Mouse (Mus musculus): ENCODE measurements around the gene Fermt2. TPM values are rescaled to one million over a fixed set of nuclear protein-coding genes. Genes with fewer than 3 reads are reported as not detected.

Fermt2 gene
- 94.3 and 95.9 TPM in 2 replicates for polyA plus RNA-seq (2011; ENCODE audit: insufficient read depth, insufficient read length, low read depth, missing spikeins)

DNA sequence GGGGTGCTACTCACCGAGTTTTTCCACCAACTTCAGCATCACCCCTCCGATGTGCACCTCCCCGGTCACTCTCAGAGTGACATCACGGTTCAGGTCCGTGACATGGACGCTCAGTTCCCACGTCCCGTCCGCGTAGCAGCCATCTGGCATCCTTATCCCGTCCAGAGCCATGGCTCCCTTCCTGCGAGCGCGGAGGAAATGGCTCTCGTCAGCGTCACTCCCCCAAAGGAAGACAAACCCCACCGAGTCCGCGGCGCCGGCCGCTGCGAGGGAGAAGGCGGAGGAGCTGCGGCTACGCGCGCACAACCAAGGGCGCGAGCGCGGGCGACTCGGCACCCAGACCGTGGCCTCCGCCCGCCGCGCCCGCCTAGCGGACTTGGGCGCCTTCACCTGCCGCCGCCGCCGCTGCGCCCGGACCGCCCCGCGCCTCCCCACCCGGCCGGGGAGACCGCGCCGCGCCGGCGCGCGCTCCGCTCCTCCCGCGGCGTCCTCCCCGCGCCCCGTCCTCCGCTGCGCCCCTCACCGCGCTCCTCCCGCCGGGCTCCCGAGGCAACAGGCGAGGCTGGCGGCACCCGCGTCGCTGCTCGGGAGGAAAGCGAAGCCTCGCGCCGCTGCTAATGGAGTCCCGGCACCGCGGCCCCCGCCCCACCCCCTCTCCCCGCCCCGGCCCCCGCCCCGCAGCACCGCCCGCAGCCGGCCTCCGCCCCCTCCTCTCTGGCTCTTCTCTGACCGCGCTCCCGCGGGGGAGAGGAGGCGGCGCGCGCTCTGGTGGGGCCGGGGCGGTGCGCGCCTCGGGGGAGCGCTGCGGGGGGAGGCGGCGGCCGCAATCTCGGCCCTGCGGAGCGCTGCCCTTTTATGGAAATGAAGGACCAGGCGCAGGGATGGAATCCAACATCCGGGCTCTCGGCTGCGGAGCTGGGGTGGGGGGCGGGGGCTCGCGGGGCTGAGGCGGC is at the start of gene Fermt2:
TSS of gene Fermt2 (minus strand) at position 708 of the 953 bp plus-strand sequence.
- H3K27me3 ChIP-seq (ENCODE audit: control insufficient read depth, insufficient read depth, low read length, poor library complexity, severe bottlenecking) = no peaks in the 10 kb centered on the region
- peak within 1 kb of the TSS; percentile 100 for H3K4me3 ChIP-seq (ENCODE audit: low read depth, low read length)
- H3K27ac ChIP-seq (ENCODE audit: insufficient read depth, low read length) = 0 out of 2 replicates have a peak within 1 kb of the TSS, but pooled peaks have one; percentile 6
- H3K4me1 ChIP-seq (ENCODE audit: control insufficient read depth, insufficient read depth, low read length) = no peaks in the 10 kb centered on the region
- H3K9me3 ChIP-seq (replicated peaks; ENCODE audit: control insufficient read depth, insufficient read depth, low read length, poor library complexity, severe bottlenecking) = no peaks in the 10 kb centered on the region
- H3K36me3 ChIP-seq (ENCODE audit: control insufficient read depth, insufficient read depth, low read length, poor library complexity, severe bottlenecking) = peaks cover 4% of the 10 kb centered on the region; the same call in 1 of the 2 replicates
- H3K9ac ChIP-seq (ENCODE audit: low read depth, poor library complexity, severe bottlenecking) = peak within 1 kb of the TSS; percentile 90
- TF ChIP-seq EP300 (IDR thresholded peaks at IDR 0.05; ENCODE audit: insufficient read depth, low read depth, low read length) (no peak), CTCF (IDR thresholded peaks at IDR 0.05; ENCODE audit: low read depth, low read length) (no peak), POLR2A (IDR thresholded peaks at IDR 0.05; ENCODE audit: insufficient read depth, low read length) (no peak)

DNA sequence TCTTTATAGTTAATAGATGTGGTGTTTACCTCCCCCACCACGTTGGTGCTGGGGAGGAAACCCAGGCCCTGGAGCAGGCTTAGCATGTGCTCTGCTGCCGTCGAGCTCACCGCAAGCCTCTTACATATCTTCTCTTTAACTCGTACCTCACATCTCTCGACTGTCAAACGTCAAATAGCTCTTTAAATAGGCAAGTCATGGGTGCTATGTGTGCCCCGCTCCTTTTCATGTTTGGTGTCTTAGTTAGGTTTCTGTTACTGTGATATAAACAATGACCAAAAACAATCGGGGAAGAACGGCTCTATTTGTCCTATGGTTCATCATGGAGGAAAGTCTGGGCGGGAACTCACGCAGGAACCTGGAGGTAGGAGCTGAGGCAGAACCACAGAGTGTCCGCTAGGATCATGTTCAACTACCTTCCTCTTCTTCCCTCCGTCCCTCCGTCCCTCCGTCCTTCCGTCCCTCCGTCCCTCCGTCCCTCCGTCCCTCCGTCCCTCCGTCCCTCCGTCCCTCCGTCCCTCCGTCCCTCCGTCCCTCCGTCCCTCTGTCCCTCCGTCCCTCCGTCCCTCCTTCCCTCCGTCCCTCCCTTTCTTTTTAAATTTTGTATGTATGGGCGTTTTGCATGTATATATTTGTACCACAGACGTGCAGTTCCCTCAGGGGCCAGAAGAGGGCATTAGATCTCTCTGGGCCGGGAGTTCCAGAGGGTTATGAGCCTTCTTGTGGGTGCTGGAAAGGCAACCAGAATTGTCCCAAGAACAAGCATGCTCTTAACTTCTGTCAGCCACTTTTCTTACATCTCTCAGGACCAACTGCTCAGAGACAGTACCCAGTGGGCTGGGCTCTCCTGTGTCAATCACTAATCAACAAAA is 36.4 kb upstream of the Fermt2 start:
- Histone ChIP-seq H3K9me3 (replicated peaks; ENCODE audit: control insufficient read depth, insufficient read depth, low read length, poor library complexity, severe bottlenecking) (no peaks in the 10 kb centered on the region), H3K27me3 (ENCODE audit: control insufficient read depth, insufficient read depth, low read length, poor library complexity, severe bottlenecking) (no peaks in the 10 kb centered on the region), H3K4me3 (ENCODE audit: low read depth, low read length) (peak overlapping the region; percentile 43), H3K4me1 (ENCODE audit: control insufficient read depth, insufficient read depth, low read length) (peaks cover 1% of the 10 kb centered on the region), H3K9ac (ENCODE audit: low read depth, poor library complexity, severe bottlenecking) (0 out of 2 replicates have a peak overlapping the region, but pooled peaks have one; percentile 1), H3K36me3 (ENCODE audit: control insufficient read depth, insufficient read depth, low read length, poor library complexity, severe bottlenecking) (no peaks in the 10 kb centered on the region), H3K27ac (ENCODE audit: insufficient read depth, low read length) (no peak overlapping the region)
- TF ChIP-seq EP300 (IDR thresholded peaks at IDR 0.05; ENCODE audit: insufficient read depth, low read depth, low read length) (no peak), POLR2A (IDR thresholded peaks at IDR 0.05; ENCODE audit: insufficient read depth, low read length) (no peak), CTCF (IDR thresholded peaks at IDR 0.05; ENCODE audit: low read depth, low read length) (peak; percentile 60)

DNA sequence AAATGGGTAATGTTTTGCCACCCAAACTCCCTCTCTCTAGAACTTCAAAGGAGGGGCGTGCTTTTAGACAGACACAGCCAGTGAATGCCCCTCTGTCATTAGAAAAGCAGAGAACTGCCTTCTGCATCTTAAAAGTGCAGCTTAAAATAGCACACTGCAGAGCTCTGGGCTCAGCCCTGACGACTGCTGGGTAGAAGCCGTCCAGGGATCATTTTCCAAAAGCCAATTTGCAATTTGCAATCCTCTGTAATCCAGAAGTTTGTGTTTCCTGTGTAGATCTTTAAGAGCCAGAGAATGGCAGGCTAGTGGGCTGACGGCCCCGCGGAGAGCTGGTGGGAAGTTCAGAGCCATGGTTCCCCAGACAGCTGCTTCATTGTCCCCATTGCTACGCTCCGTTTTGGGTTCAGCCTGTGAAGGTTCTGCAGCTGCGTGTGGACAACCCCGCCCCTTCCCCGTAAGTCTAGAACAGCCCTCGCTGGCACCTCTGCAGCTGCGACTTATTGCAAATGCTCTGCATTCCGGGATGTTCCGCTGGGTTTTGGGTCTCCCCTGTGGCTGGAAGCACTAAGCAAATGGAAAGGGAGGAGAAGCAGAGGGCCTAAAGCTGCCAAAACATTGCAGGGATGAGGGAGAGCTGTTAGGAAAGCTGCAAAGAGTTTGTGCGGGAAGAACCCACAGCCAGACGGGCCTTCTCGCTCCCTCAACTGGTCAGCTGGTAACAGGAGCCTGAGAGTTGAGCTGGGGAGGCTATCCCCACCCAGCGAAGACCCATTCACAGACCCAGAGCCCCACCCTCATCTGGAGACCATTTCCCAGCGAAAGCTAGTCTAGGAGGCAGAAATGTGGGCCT is 35.5 kb upstream of the Fermt2 start:
- TF ChIP-seq EP300 (IDR thresholded peaks at IDR 0.05; ENCODE audit: insufficient read depth, low read depth, low read length) (no peak), CTCF (IDR thresholded peaks at IDR 0.05; ENCODE audit: low read depth, low read length) (no peak), POLR2A (IDR thresholded peaks at IDR 0.05; ENCODE audit: insufficient read depth, low read length) (no peak)
- Histone ChIP-seq H3K4me1 (ENCODE audit: control insufficient read depth, insufficient read depth, low read length) (peaks cover 1% of the 10 kb centered on the region), H3K9ac (ENCODE audit: low read depth, poor library complexity, severe bottlenecking) (peak overlapping the region; percentile 1; the same call in 1 of the 2 replicates), H3K36me3 (ENCODE audit: control insufficient read depth, insufficient read depth, low read length, poor library complexity, severe bottlenecking) (no peaks in the 10 kb centered on the region), H3K9me3 (replicated peaks; ENCODE audit: control insufficient read depth, insufficient read depth, low read length, poor library complexity, severe bottlenecking) (no peaks in the 10 kb centered on the region), H3K27ac (ENCODE audit: insufficient read depth, low read length) (no peak overlapping the region), H3K27me3 (ENCODE audit: control insufficient read depth, insufficient read depth, low read length, poor library complexity, severe bottlenecking) (no peaks in the 10 kb centered on the region), H3K4me3 (ENCODE audit: low read depth, low read length) (0 out of 2 replicates have a peak overlapping the region, but pooled peaks have one; percentile 31)

DNA sequence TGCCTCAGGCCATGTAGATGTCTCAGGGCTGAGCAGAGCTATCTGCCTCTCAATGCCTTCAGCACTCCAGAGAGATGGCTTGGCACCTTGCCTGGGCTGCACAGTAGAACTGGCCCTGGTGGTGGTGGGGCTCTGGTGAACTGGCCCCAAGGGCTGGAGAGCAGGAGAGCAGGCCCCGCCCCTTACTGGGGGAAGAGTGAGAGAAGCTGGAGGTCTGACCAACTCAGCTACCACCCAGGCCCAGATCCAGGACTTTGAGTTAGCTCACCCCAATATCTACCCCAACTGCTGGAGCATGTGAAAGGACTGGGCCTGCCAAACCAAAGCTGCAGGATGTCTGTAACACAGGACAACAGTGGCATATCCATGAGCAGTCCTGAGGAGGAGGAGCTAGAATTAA is 33.7 kb upstream of the Fermt2 start:
- Histone ChIP-seq H3K4me3 (ENCODE audit: low read depth, low read length) (no peak overlapping the region), H3K4me1 (ENCODE audit: control insufficient read depth, insufficient read depth, low read length) (peaks cover 1% of the 10 kb centered on the region), H3K27me3 (ENCODE audit: control insufficient read depth, insufficient read depth, low read length, poor library complexity, severe bottlenecking) (no peaks in the 10 kb centered on the region), H3K9me3 (replicated peaks; ENCODE audit: control insufficient read depth, insufficient read depth, low read length, poor library complexity, severe bottlenecking) (no peaks in the 10 kb centered on the region), H3K27ac (ENCODE audit: insufficient read depth, low read length) (no peak overlapping the region), H3K36me3 (ENCODE audit: control insufficient read depth, insufficient read depth, low read length, poor library complexity, severe bottlenecking) (no peaks in the 10 kb centered on the region), H3K9ac (ENCODE audit: low read depth, poor library complexity, severe bottlenecking) (no peak overlapping the region)
- TF ChIP-seq EP300 (IDR thresholded peaks at IDR 0.05; ENCODE audit: insufficient read depth, low read depth, low read length) (no peak), CTCF (IDR thresholded peaks at IDR 0.05; ENCODE audit: low read depth, low read length) (no peak), POLR2A (IDR thresholded peaks at IDR 0.05; ENCODE audit: insufficient read depth, low read length) (no peak)

DNA sequence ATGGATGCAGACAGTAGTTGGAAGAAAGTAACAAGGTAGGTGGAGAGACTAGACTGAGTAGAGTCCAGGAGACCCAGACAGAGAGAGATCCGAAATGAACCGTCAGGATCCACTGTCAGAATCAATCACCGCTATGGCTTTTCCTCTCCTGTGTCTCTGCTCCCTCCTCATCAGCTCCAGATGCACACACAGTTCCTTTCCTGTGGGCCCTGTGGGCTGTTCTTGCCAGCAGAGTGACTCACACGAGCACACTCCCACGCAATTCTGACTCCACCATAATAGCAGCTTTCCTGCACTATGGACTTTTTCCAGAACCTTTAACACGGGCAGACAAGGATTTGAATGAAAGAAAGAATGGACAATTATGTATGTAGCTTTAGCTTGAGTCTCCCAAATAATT is 31.8 kb upstream of the Fermt2 start:
- TF ChIP-seq CTCF (IDR thresholded peaks at IDR 0.05; ENCODE audit: low read depth, low read length) (no peak), EP300 (IDR thresholded peaks at IDR 0.05; ENCODE audit: insufficient read depth, low read depth, low read length) (no peak), POLR2A (IDR thresholded peaks at IDR 0.05; ENCODE audit: insufficient read depth, low read length) (no peak)
- Histone ChIP-seq H3K27me3 (ENCODE audit: control insufficient read depth, insufficient read depth, low read length, poor library complexity, severe bottlenecking) (no peaks in the 10 kb centered on the region), H3K9me3 (replicated peaks; ENCODE audit: control insufficient read depth, insufficient read depth, low read length, poor library complexity, severe bottlenecking) (no peaks in the 10 kb centered on the region), H3K9ac (ENCODE audit: low read depth, poor library complexity, severe bottlenecking) (no peak overlapping the region), H3K27ac (ENCODE audit: insufficient read depth, low read length) (no peak overlapping the region), H3K36me3 (ENCODE audit: control insufficient read depth, insufficient read depth, low read length, poor library complexity, severe bottlenecking) (no peaks in the 10 kb centered on the region), H3K4me3 (ENCODE audit: low read depth, low read length) (no peak overlapping the region), H3K4me1 (ENCODE audit: control insufficient read depth, insufficient read depth, low read length) (peaks cover 1% of the 10 kb centered on the region)

All from ES-Bruce4 (cell line).